Mouse (Mus musculus): ENCODE measurements around the gene Eed.
A peak's percentile ranks its signal among the peaks of the same experiment; 100 is the strongest.

GRCm38 (mm10) chr7:90006667-90007653, 26.2 kb upstream of the Eed start:
- TF ChIP-seq BHLHE40 (IDR thresholded peaks at IDR 0.05; ENCODE audit: low read depth, low read length): 0 out of 2 replicates have a peak, but pooled peaks have one; percentile 23
- TF ChIP-seq ZC3H11A (IDR thresholded peaks at IDR 0.05; ENCODE audit: low read depth, low read length): no peak
- no peak for TF ChIP-seq CTCF (conservative IDR thresholded peaks at IDR 0.05 in 1 of 2, IDR thresholded peaks at IDR 0.05 in 1 of 2; ENCODE audit: low read depth in 2 of 2, low read length in 2 of 2)
- TF ChIP-seq POLR2AphosphoS2 (IDR thresholded peaks at IDR 0.05; ENCODE audit: low read depth, low read length): no peak
- peak; percentile 47 for TF ChIP-seq TCF12 (IDR thresholded peaks at IDR 0.05; ENCODE audit: low read depth, low read length)
- TF ChIP-seq POLR2A (IDR thresholded peaks at IDR 0.05; ENCODE audit: low read depth, low read length): no peak
- no peak for TF ChIP-seq CHD2 (IDR thresholded peaks at IDR 0.05; ENCODE audit: low read length)
- no peak for TF ChIP-seq MAX (IDR thresholded peaks at IDR 0.05; ENCODE audit: low read length)
- no peak for TF ChIP-seq KAT2A (IDR thresholded peaks at IDR 0.05; ENCODE audit: insufficient replicate concordance, low read length)
- TF ChIP-seq E2F4 (IDR thresholded peaks at IDR 0.05; ENCODE audit: insufficient replicate concordance, low read depth, low read length): no peak
- peak; percentile 54; the same call in 1 of the 2 replicates for TF ChIP-seq ELF1 (IDR thresholded peaks at IDR 0.05; ENCODE audit: low read depth, low read length)

Data from CH12.LX (cell line).